In the genomic region with DNA sequence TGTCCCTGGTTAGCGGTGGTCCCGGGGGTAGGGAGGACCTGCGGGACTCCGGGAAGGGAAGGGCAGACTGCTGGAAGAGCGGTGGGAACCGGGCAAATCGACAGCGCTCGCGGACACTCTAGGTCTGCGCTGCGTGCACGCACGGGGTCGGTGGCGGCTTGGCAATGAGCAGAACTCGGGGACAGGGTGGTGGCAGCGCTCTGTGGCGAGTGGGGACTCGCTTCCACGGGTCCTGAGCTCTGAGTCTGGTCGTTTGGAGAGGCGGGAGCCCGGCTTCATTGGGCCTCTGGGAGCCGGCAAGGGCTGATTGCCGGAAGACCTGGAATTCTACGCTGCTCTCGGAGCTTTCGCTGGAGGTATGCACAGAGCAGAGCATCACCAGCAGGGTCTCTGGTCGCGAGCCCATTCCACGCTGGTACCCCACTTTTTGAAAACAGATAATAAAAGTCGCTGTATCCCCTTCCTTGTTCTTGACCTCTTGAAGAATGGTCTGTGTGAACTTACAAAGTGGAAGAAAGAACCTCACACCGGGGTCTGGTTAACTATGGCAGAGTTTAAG, we compare ENCODE assay signal across 8 mouse cellular contexts. TPM values are rescaled to one million over a fixed set of nuclear protein-coding genes. Genes with fewer than 3 reads are reported as not detected.
A peak's percentile ranks its signal among the peaks of the same experiment; 100 is the strongest.
DNase-seq lines count a peak whose midpoint lies in the region; ATAC-seq and TF ChIP-seq lines count a peak whose summit lies in the region.

No protein-coding gene starts in this region.

- H3K4me3 ChIP-seq in forebrain, postnatal 0 days (ENCODE audit: low read depth, low read length) = 0 out of 2 replicates have a peak overlapping the region, but pooled peaks have one; percentile 2
- peak overlapping the region; percentile 8; the same call in 1 of the 2 replicates for H3K4me3 ChIP-seq in liver, embryonic 16.5 days (ENCODE audit: low read depth, low read length)

- peak overlapping the region; percentile 30 for H3K4me2 ChIP-seq in forebrain, postnatal 0 days (ENCODE audit: low read depth)
- peak overlapping the region; percentile 20 for H3K4me2 ChIP-seq in liver, embryonic 16.5 days (ENCODE audit: low read depth, low read length)

- no peak for ATAC-seq in cerebellum, adult (ENCODE audit: insufficient number of reproducible peaks, low FRiP score, low TSS enrichment)
- ATAC-seq in forebrain, postnatal 0 days = no peak
- ATAC-seq in liver, embryonic 16.5 days (ENCODE audit: low read depth) = no peak

- H3K9me3 ChIP-seq in forebrain, postnatal 0 days (ENCODE audit: low read length) = no peaks in the 10 kb centered on the region
- no peaks in the 10 kb centered on the region for H3K9me3 ChIP-seq in liver, embryonic 16.5 days (replicated peaks; ENCODE audit: control insufficient read depth, low read length)

- TF ChIP-seq CTCF in forebrain, postnatal 0 days (IDR thresholded peaks at IDR 0.05; ENCODE audit: low read depth) = no peak

- H3K27ac ChIP-seq in forebrain, postnatal 0 days (ENCODE audit: low read depth, low read length) = no peak overlapping the region
- H3K27ac ChIP-seq in liver, embryonic 16.5 days (ENCODE audit: low read length) = no peak overlapping the region

- peak; percentile 37 to 42 for DNase-seq in cerebellum, postnatal 10 days
- DNase-seq in ES-CJ7 (ENCODE audit: low read depth, low spot score) = peak; percentile 30
- no peak for DNase-seq in forebrain, postnatal 0 days
- DNase-seq in testis, postnatal 10 days (ENCODE audit: low spot score) = no peak
- DNase-seq in urinary bladder, postnatal 10 days (ENCODE audit: low spot score) = no peak
- no peak for DNase-seq in gastrocnemius, postnatal 14 days

- 1% methylated on average over 34 of the region's 34 CpGs for WGBS in forebrain, postnatal 0 days
- WGBS in liver, embryonic 16.5 days (ENCODE audit: insufficient replicate concordance) = 2% methylated on average over 34 of the region's 34 CpGs

- no peaks in the 10 kb centered on the region for H3K36me3 ChIP-seq in forebrain, postnatal 0 days (ENCODE audit: insufficient read depth)
- no peaks in the 10 kb centered on the region for H3K36me3 ChIP-seq in liver, embryonic 16.5 days (ENCODE audit: control insufficient read depth, insufficient read depth)

- intact Hi-C loops in gastrocnemius, postnatal 14 days (cut with DNase I; ENCODE audit: low total_unique reads) = no loop called here

- H3K9ac ChIP-seq in forebrain, postnatal 0 days = no peak overlapping the region
- no peak overlapping the region for H3K9ac ChIP-seq in liver, embryonic 16.5 days (ENCODE audit: low read depth, low read length)

- H3K4me1 ChIP-seq in forebrain, postnatal 0 days (ENCODE audit: insufficient read depth) = no peaks in the 10 kb centered on the region
- no peaks in the 10 kb centered on the region; the same call in 1 of the 2 replicates for H3K4me1 ChIP-seq in liver, embryonic 16.5 days (ENCODE audit: control insufficient read depth, low read depth, low read length)

- peaks cover 84% of the 10 kb centered on the region for H3K27me3 ChIP-seq in forebrain, postnatal 0 days (ENCODE audit: insufficient read depth, low read length)
- H3K27me3 ChIP-seq in liver, embryonic 16.5 days (ENCODE audit: control insufficient read depth, insufficient read depth, low read depth, low read length) = peaks cover 87% of the 10 kb centered on the region

RNA-seq across cellular contexts. Expression of gene Barx1, which starts 6.3 kb away (rescaled TPM):
- not detected in 2 replicates for total RNA-seq in forebrain, postnatal 0 days (2014; rRNA removed)
- not detected in 2 replicates for polyA plus RNA-seq in forebrain, postnatal 0 days (2015; fragmentation: Nextera tagmentation; extraction: Ambion mirVana)
- 0.19 TPM in 2 replicates for polyA plus RNA-seq in liver, embryonic 16.5 days (2015; fragmentation: Nextera tagmentation; extraction: Ambion mirVana)
- not detected for total RNA-seq in gastrocnemius, postnatal 14 days (2021)

RNA-seq across cellular contexts. Expression of gene Ptpdc1, which starts 43.6 kb away (rescaled TPM):
- total RNA-seq in forebrain, postnatal 0 days (2014; rRNA removed) = 19.5 and 36.4 TPM in 2 replicates
- 8.5 and 12.4 TPM in 2 replicates for polyA plus RNA-seq in forebrain, postnatal 0 days (2015; fragmentation: Nextera tagmentation; extraction: Ambion mirVana)
- 0.33 and 0.64 TPM in 2 replicates for polyA plus RNA-seq in liver, embryonic 16.5 days (2015; fragmentation: Nextera tagmentation; extraction: Ambion mirVana)
- total RNA-seq in gastrocnemius, postnatal 14 days (2021) = 1 to 10 TPM; 4.9 to 7.0 TPM

Comparison
In these comparisons a context has a peak if more than half of its experiments do, and no peak if none do; other contexts are left out.
1. DNase-seq: peak in cerebellum, postnatal 10 days (2 of 2) and ES-CJ7 (single experiment); none in forebrain, postnatal 0 days (single experiment), testis, postnatal 10 days (single experiment), urinary bladder, postnatal 10 days (single experiment) and gastrocnemius, postnatal 14 days (single experiment).